Mouse (Mus musculus): ENCODE data around the gene Rere. TPM values are rescaled to one million over a fixed set of nuclear protein-coding genes. Genes with fewer than 3 reads are reported as not detected.

Rere gene
- total and polyA plus RNA-seq, 3 experiments, result 3.1 to 36.5 (median 8.7) TPM

GRCm38 (mm10) chr4:150454571-150455306, 173.3 kb downstream of the Rere start:
- no peak for DNase-seq (ENCODE audit: extremely low read depth)
- H3K36me3 ChIP-seq (replicated peaks in 1 of 2; ENCODE audit: control insufficient read depth in 1 of 2, insufficient read depth in 1 of 2, low read length in 1 of 2), result peaks cover 4 to 30% of the 10 kb centered on the region in 2 experiments
- in situ Hi-C loops (cut with MboI; ENCODE audit: low pct_ligation_motif_present, low pct_unique_long_range_greater_than_20kb, low sequenced_read_pairs) (loop anchor here (10.0 kb wide), 1 partner anchor 100 kb away; no protein-coding TSS in a partner anchor), dilution Hi-C loops (cut with MboI; ENCODE audit: extremely low pct_ligation_motif_present, extremely low pct_unique_long_range_greater_than_20kb, low sequenced_read_pairs) (no loop called here)
- H3K27ac ChIP-seq (ENCODE audit: insufficient read depth, low read depth), result no peak overlapping the region
- no peak overlapping the region for H3K9ac ChIP-seq (ENCODE audit: insufficient read depth, low read depth)
- H3K9me3 ChIP-seq (replicated peaks; ENCODE audit: low read length), result no peaks in the 10 kb centered on the region
- peaks cover 5 to 47% of the 10 kb centered on the region in 2 experiments for H3K4me1 ChIP-seq (ENCODE audit: control insufficient read depth in 1 of 2, insufficient read depth in 2 of 2)
- TF ChIP-seq E2F4 (IDR thresholded peaks at IDR 0.05; ENCODE audit: insufficient replicate concordance, low read depth, low read length) (no peak), MAFK (IDR thresholded peaks at IDR 0.05; ENCODE audit: insufficient replicate concordance, low read length) (no peak), MAX (IDR thresholded peaks at IDR 0.05; ENCODE audit: low read length) (no peak), POLR2AphosphoS2 (IDR thresholded peaks at IDR 0.05; ENCODE audit: low read depth, low read length) (no peak), EP300 (IDR thresholded peaks at IDR 0.05; ENCODE audit: low read length) (no peak), USF1 (IDR thresholded peaks at IDR 0.05; ENCODE audit: low read depth, low read length) (no peak), SMC3 (IDR thresholded peaks at IDR 0.05; ENCODE audit: low read depth, low read length) (no peak), SIN3A (IDR thresholded peaks at IDR 0.05; ENCODE audit: low read length) (no peak), TCF12 (IDR thresholded peaks at IDR 0.05; ENCODE audit: low read depth, low read length) (no peak), POLR2A (IDR thresholded peaks at IDR 0.05; ENCODE audit: low read depth, low read length) (no peak), USF2 (conservative IDR thresholded peaks at IDR 0.05; ENCODE audit: low read depth, low read length) (no peak), CHD2 (IDR thresholded peaks at IDR 0.05; ENCODE audit: low read length) (no peak), NELFE (IDR thresholded peaks at IDR 0.05; ENCODE audit: low read depth, low read length) (no peak)
- no peak overlapping the region for H3K4me3 ChIP-seq (replicated peaks in 1 of 3; ENCODE audit: low read depth in 2 of 3, low read length in 2 of 3, poor library complexity in 1 of 3)
- no peaks in the 10 kb centered on the region for H3K27me3 ChIP-seq (replicated peaks)
- no peak overlapping the region for H3K4me2 ChIP-seq (ENCODE audit: insufficient read depth, low read depth, poor library complexity, severe bottlenecking)
- H3K79me2 ChIP-seq (replicated peaks; ENCODE audit: control insufficient read depth, extremely low read depth, insufficient read depth, poor library complexity, severe bottlenecking), result peaks cover 2% of the 10 kb centered on the region; the same call in 1 of the 2 replicates

- in situ Hi-C loops (cut with MboI; ENCODE audit: low pct_ligation_motif_present, low pct_unique_long_range_greater_than_20kb, low sequenced_read_pairs) (loop anchor here (10.0 kb wide), 1 partner anchor 101 kb away; no protein-coding TSS in a partner anchor), dilution Hi-C loops (cut with MboI; ENCODE audit: extremely low pct_ligation_motif_present, extremely low pct_unique_long_range_greater_than_20kb, low sequenced_read_pairs) (no loop called here)
- no peak for DNase-seq (ENCODE audit: extremely low read depth)
- no peak overlapping the region for H3K9ac ChIP-seq (ENCODE audit: insufficient read depth, low read depth)
- no peak overlapping the region for H3K4me3 ChIP-seq (replicated peaks in 1 of 3; ENCODE audit: low read depth in 2 of 3, low read length in 2 of 3, poor library complexity in 1 of 3)
- no peaks in the 10 kb centered on the region for H3K27me3 ChIP-seq (replicated peaks)
- H3K9me3 ChIP-seq (replicated peaks; ENCODE audit: low read length), result no peaks in the 10 kb centered on the region
- peaks cover 4 to 25% of the 10 kb centered on the region in 2 experiments for H3K36me3 ChIP-seq (replicated peaks in 1 of 2; ENCODE audit: control insufficient read depth in 1 of 2, insufficient read depth in 1 of 2, low read length in 1 of 2)
- peaks cover 2% of the 10 kb centered on the region; the same call in 1 of the 2 replicates for H3K79me2 ChIP-seq (replicated peaks; ENCODE audit: control insufficient read depth, extremely low read depth, insufficient read depth, poor library complexity, severe bottlenecking)
- H3K4me1 ChIP-seq (ENCODE audit: control insufficient read depth in 1 of 2, insufficient read depth in 2 of 2), result peaks cover 13 to 57% of the 10 kb centered on the region in 2 experiments
- no peak overlapping the region for H3K4me2 ChIP-seq (ENCODE audit: insufficient read depth, low read depth, poor library complexity, severe bottlenecking)
- TF ChIP-seq CTCF (conservative IDR thresholded peaks at IDR 0.05 in 1 of 2, IDR thresholded peaks at IDR 0.05 in 1 of 2; ENCODE audit: low read depth in 2 of 2, low read length in 2 of 2) (peak in 1 of 2 experiments; percentile 15; a peak in 2 of 4 replicates), ZMIZ1 (IDR thresholded peaks at IDR 0.05; ENCODE audit: low read depth, low read length) (no peak)
- no peak overlapping the region for H3K27ac ChIP-seq (ENCODE audit: insufficient read depth, low read depth)
Observed at GRCm38 (mm10) chr4:150455750-150456149, 174.3 kb downstream of the Rere start.

Data from CH12.LX (cell line).